Mouse (Mus musculus) left cerebral cortex, adult 11 months (tissue): ENCODE measurements around the gene Pygo1.

Experiments
- DNase-seq: peaks from one replicate; pipeline ENCODE4 v3.0.0; 2022; ENCODE audit warnings: low spot score

Gene Pygo1

DNA sequence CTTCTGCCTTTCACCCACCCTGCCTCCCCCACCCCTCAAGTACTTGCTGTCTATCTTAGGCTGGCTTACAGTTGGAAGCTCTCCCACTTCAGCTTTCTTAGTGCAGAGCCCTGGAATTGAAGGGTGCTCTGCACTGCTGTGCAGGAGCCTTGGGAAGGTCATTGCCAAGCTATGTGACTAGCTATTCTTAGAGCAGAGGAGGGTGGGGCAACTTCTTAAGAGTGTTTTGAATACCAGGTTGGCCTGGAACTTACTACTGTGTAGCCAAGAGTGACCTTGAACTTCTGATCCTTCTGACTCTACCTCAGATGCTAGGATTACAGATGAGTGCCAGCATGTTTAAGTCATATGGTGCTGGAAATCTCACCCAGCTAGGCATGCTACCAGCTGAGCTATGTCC, 70.7 kb downstream of the Pygo1 start:
- DNase-seq = no peak

DNA sequence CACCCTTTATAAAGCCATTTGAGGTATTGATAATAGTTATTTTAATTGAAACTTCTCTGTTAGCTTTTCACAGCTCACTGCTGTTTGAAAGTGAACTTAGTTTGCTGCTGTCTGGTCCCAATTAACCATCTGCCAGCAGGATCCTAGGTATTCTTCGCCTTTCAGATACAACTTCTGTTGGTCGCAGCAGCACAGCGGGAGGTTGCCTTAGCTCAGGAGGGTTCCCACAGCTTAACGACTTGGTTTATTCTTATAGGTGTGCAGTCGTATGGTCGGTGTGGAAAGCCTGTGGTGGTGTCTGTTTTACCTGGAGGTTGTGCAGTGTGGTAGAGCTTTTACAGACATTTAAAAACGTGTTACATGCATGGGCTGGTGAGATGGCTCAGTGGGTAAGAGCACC, 71.4 kb downstream of the Pygo1 start:
- DNase-seq = no peak

DNA sequence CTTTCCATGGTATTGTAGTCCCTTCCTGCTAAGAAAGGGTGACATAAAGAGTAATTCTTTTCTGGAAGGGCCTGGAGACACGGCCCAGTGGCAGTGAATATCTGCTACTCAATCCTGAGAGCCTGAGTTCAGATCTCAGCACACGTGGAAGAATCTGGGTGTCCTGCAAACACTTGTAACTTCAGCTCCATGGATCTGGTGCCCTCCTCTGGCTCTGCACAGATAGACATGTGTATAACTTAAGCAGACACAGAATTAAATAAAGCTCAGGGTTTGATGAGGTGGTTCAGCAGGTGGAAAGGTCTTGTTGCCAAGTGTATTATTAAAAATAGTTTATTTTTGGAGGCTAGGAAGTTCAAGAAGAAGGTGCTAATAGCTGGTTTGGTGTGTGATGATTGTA, 75.0 kb downstream of the Pygo1 start:
- DNase-seq = no peak

DNA sequence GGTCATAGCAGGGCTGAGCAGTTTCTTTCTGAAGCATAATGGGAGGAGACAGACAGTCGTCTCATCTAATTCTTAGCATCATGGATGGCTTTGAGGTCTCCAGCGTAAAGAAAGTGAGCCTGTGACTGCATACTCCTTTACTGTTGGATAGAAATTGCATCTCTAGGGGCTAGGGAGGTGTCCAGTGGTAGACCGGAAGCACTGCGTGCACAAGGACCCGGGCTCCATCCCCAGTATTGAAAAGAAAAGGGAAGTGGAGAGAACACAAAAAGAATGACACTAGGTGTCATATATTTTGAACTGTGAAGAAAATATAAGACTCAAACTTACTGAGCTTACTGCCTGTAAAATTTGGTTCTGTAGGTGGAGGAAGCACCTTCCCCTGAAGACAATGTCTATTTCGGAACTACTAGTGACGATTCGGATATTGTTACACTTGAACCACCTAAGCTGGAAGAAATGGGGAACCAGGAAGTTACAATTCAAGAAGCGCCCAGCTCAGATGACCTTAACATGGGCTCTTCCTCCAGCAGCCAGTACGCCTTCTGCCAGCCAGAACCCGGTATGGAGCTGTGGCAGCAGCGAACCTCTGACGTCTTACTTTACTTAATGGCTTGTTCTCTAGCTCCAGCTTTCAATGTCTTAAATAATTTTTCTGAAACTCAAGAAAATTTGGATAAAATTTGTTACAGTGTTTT, 76.0 kb downstream of the Pygo1 start:
- no peak for DNase-seq
